Mouse (Mus musculus): ENCODE data around the gene Best1.

Gene Best1

GRCm38 (mm10) chr19:9936579-9936978 lies 64.9 kb downstream of the Best1 start:
- no peak for DNase-seq (ENCODE audit: low read depth, low spot score)
